Mouse (Mus musculus) testis, adult 2 months (tissue): ENCODE results near the gene Zfp36l1.

Experiments
- CTCF ChIP-seq: fragments of 200-500 bp; IDR thresholded peaks from 2 replicates; pipeline ENCODE4 v1.5.1; 2012; ENCODE audit warnings: low read depth, mild to moderate bottlenecking, inconsistent platforms, low read length, moderate library complexity; ENCODE audit not compliant: control insufficient read depth, insufficient read depth, insufficient replicate concordance
- POLR2A ChIP-seq: fragments of 200-500 bp; IDR thresholded peaks from 2 replicates; pipeline ENCODE4 v1.6.1; 2012; ENCODE audit warnings: low read depth, mild to moderate bottlenecking, inconsistent platforms, low read length, moderate library complexity; ENCODE audit not compliant: control insufficient read depth

DNA sequence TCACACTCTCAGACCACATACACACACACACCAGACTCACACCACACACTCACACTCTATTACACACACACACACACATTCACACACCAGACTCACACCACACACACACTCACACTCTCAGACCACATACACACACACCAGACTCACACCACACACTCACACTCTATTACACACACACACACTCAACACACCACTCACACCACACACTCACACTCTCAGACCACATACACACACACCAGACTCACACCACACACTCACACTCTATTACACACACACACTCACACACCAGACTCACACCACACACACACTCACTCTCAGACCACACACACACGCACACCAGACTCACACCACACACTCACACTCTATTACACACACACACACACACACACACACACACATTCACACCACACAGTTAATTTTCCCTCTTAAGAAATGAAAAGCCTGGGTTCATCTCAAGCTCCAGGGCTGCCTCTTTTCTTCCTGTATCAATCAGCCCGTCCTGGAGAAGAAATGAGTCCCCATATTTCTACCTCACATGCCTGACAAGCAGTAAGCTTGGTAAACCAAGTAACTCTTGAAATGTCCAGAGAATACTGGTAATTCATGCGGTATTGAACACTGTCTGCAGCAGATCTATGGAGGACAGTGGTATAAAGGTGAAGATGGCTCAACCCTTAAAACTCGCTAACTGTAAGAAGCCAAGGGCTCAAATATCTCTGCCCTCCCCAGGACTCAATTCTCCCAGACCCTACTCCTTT lies 6.5 kb downstream of the Zfp36l1 start:
- TF ChIP-seq POLR2A (no peak), CTCF (no peak)
